In genomic region chr4:82455617-82456322, GRCm38 (mm10) we compare ENCODE assay signal across 23 mouse cellular contexts.
DNase-seq lines count a peak whose midpoint lies in the region; ATAC-seq and TF ChIP-seq lines count a peak whose summit lies in the region.
"Had no signal": no experiment of that assay in that cellular context is flagged by ENCODE, and none has a peak within 500 bp of the region (broad histone marks: within the 10 kb centered on the region; RNA-seq: fewer than 3 reads in every experiment).

No protein-coding gene starts in this region.

- no peaks in the 10 kb centered on the region for H3K27me3 ChIP-seq in kidney, embryonic 16.5 days (ENCODE audit: insufficient read depth, low read length)
- no peaks in the 10 kb centered on the region for H3K27me3 ChIP-seq in lung, embryonic 14.5 days (ENCODE audit: insufficient read depth, low read length)
- H3K27me3 ChIP-seq: embryonic facial prominence, embryonic 15.5 days; forebrain, embryonic 15.5 days; heart, embryonic 12.5 days; hindbrain, embryonic 12.5 days had no signal

- H3K9ac ChIP-seq in kidney, embryonic 16.5 days (replicated peaks; ENCODE audit: low read length), result no peak overlapping the region
- no peak overlapping the region for H3K9ac ChIP-seq in lung, embryonic 14.5 days
- H3K9ac ChIP-seq: embryonic facial prominence, embryonic 15.5 days; forebrain, embryonic 15.5 days; heart, embryonic 12.5 days; hindbrain, embryonic 12.5 days had no signal

- no peaks in the 10 kb centered on the region for H3K9me3 ChIP-seq in kidney, embryonic 16.5 days (ENCODE audit: low read length)
- no peaks in the 10 kb centered on the region for H3K9me3 ChIP-seq in lung, embryonic 14.5 days (ENCODE audit: low read depth, low read length)
- H3K9me3 ChIP-seq: embryonic facial prominence, embryonic 15.5 days; forebrain, embryonic 15.5 days; heart, embryonic 12.5 days; hindbrain, embryonic 12.5 days had no signal

- WGBS in kidney, embryonic 16.5 days, result 66% methylated on average over 8 of the region's 8 CpGs
- WGBS in lung, embryonic 14.5 days, result 83% methylated on average over 8 of the region's 8 CpGs

- no peaks in the 10 kb centered on the region for H3K36me3 ChIP-seq in kidney, embryonic 16.5 days (ENCODE audit: insufficient read depth, low read length)
- H3K36me3 ChIP-seq in lung, embryonic 14.5 days (ENCODE audit: insufficient read depth), result peaks cover 20% of the 10 kb centered on the region
- H3K36me3 ChIP-seq: G1E; hindbrain, embryonic 12.5 days had no signal

- peak overlapping the region; percentile 29; the same call in 1 of the 2 replicates for H3K27ac ChIP-seq in kidney, embryonic 16.5 days (ENCODE audit: low read length)
- H3K27ac ChIP-seq in lung, embryonic 14.5 days (ENCODE audit: low read depth), result peak overlapping the region; percentile 30; the same call in 1 of the 2 replicates
- H3K27ac ChIP-seq: embryonic facial prominence, embryonic 15.5 days; forebrain, embryonic 15.5 days; heart, adult 2 months; hindbrain, embryonic 12.5 days had no signal

- TF ChIP-seq CTCF in lung, embryonic 14.5 days (IDR thresholded peaks at IDR 0.05; ENCODE audit: low read depth), result no peak

- no peak overlapping the region for H3K4me2 ChIP-seq in kidney, embryonic 16.5 days (replicated peaks; ENCODE audit: low read depth, low read length)
- H3K4me2 ChIP-seq in lung, embryonic 14.5 days, result no peak overlapping the region
- H3K4me2 ChIP-seq: embryonic facial prominence, embryonic 15.5 days; forebrain, embryonic 15.5 days; heart, embryonic 12.5 days; hindbrain, embryonic 12.5 days had no signal

- peak; percentile 82 for DNase-seq in heart, adult 11 months
- DNase-seq in heart, adult 9 months (ENCODE audit: low spot score in 2 of 2), result no peak
- no peak for DNase-seq in kidney, adult 18-20 months
- no peak for DNase-seq in lung, embryonic 14.5 days
- DNase-seq in lung, postnatal 14 days, result no peak
- DNase-seq: adrenal gland, adult 8-10 months; adrenal gland, postnatal 36 days; B cell, adult 2 months; cerebellum, adult 11 months; cerebellum, adult 8-10 months; embryo, embryonic 11 days; gastrocnemius, postnatal 36 days; heart, adult 2 months; heart, postnatal 4 days had no signal

- no peak overlapping the region for H3K4me3 ChIP-seq in kidney, embryonic 16.5 days (ENCODE audit: low read length)
- H3K4me3 ChIP-seq in lung, embryonic 14.5 days (ENCODE audit: low read depth, low read length), result no peak overlapping the region
- H3K4me3 ChIP-seq: embryonic facial prominence, embryonic 15.5 days; erythroblast, embryonic 14.5 days; forebrain, embryonic 15.5 days; heart, adult 2 months; heart, embryonic 12.5 days; hindbrain, embryonic 12.5 days had no signal

- ATAC-seq in kidney, embryonic 16.5 days (ENCODE audit: low FRiP score, low TSS enrichment), result peak; percentile 77
- ATAC-seq in lung, embryonic 14.5 days (ENCODE audit: insufficient read depth), result no peak
- ATAC-seq in megakaryocyte-erythroid progenitor cell, adult 5-6 weeks (replicated peaks; ENCODE audit: low FRiP score, low TSS enrichment, poor library complexity, severe bottlenecking), result no peak
- ATAC-seq: CD4-positive, CD25-positive, alpha-beta regulatory T cell, adult 4 months; forebrain, embryonic 15.5 days had no signal

- peaks cover 29% of the 10 kb centered on the region for H3K4me1 ChIP-seq in kidney, embryonic 16.5 days (ENCODE audit: insufficient read depth, low read length)
- peaks cover 36% of the 10 kb centered on the region for H3K4me1 ChIP-seq in lung, embryonic 14.5 days (ENCODE audit: insufficient read depth)
